ENCODE assay signal across 9 mouse cellular contexts in the genomic region with DNA sequence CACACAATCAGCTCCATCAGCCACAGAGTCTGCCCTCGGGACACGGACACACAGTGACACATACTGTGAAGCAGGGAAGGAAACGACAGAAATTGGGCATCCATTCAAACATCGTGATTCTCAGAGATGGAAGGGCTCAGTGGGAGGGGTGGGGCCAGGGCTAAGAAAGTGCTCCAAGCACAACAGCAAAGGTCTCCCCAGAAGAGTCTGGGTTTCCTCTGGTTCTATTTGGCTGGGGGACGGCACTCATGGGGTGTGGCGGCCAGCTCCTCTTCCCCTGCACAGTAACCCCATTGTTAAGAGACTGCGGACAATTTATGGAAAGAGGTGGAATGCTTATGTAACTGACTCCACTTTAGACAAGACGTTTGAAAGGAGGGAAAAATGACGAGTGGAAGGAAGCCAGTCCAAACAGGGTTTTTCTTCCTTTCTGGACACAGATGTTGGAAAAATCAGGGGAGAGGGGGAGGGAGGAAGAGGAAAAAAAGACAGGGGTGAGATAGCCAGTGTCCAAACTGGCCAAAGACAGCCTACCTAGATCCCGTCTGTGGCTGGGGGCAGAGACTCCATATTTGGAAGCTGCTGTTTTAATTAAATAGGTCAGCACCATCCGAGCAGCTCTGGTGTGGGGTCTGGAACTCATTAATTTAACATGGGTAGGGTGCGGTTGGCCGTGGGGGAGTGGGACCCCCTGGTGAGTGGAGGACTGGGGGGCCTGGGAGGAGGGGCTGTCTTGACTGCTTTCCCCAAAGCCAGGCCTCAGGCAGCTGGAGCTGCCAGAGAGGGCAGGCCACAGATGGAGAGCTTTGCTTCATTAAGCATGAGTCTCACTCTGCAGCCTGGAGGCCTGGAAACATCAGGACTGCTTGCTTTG. TPM values are rescaled to one million over a fixed set of nuclear protein-coding genes. Genes with fewer than 3 reads are reported as not detected.
DNase-seq lines count a peak whose midpoint lies in the region; ATAC-seq and TF ChIP-seq lines count a peak whose summit lies in the region.
"Had no signal": no experiment of that assay in that cellular context is flagged by ENCODE, and none has a peak within 500 bp of the region (broad histone marks: within the 10 kb centered on the region; RNA-seq: fewer than 3 reads in every experiment).

No protein-coding gene starts in this region.

- H3K27ac ChIP-seq in liver, postnatal 0 days (ENCODE audit: low read depth): no peak overlapping the region
- H3K27ac ChIP-seq in forebrain, embryonic 12.5 days: peak overlapping the region; percentile 79
- H3K27ac ChIP-seq in limb, embryonic 11.5 days (replicated peaks; ENCODE audit: low read depth, low read length): peak overlapping the region; percentile 94
- peak overlapping the region; percentile 41 for H3K27ac ChIP-seq in neural tube, embryonic 14.5 days (ENCODE audit: low read depth, low read length)

- H3K4me2 ChIP-seq in liver, postnatal 0 days (ENCODE audit: low read depth, low read length): no peak overlapping the region
- 0 out of 2 replicates have a peak overlapping the region, but pooled peaks have one; percentile 10 for H3K4me2 ChIP-seq in forebrain, embryonic 12.5 days
- peak overlapping the region; percentile 12; the same call in 1 of the 2 replicates for H3K4me2 ChIP-seq in limb, embryonic 11.5 days (ENCODE audit: low read depth, severe bottlenecking)
- no peak overlapping the region for H3K4me2 ChIP-seq in neural tube, embryonic 14.5 days (ENCODE audit: low read depth, low read length)

- H3K9me3 ChIP-seq in liver, postnatal 0 days (ENCODE audit: low read length): 0 out of 2 replicates have a peak, but pooled peaks cover 3% of the 10 kb centered on the region
- H3K9me3 ChIP-seq in forebrain, embryonic 12.5 days: no peaks in the 10 kb centered on the region
- no peaks in the 10 kb centered on the region for H3K9me3 ChIP-seq in limb, embryonic 11.5 days (ENCODE audit: control insufficient read depth, low read length)
- H3K9me3 ChIP-seq in neural tube, embryonic 14.5 days (ENCODE audit: control insufficient read depth, low read length): no peaks in the 10 kb centered on the region

- no peaks in the 10 kb centered on the region for H3K4me1 ChIP-seq in liver, postnatal 0 days (ENCODE audit: insufficient read depth)
- peaks cover 24% of the 10 kb centered on the region for H3K4me1 ChIP-seq in forebrain, embryonic 12.5 days
- peaks cover 15% of the 10 kb centered on the region for H3K4me1 ChIP-seq in limb, embryonic 11.5 days (ENCODE audit: control insufficient read depth, insufficient read depth, low read length)
- H3K4me1 ChIP-seq in neural tube, embryonic 14.5 days (ENCODE audit: control insufficient read depth, insufficient read depth, low read length): peaks cover 3% of the 10 kb centered on the region

- no peak overlapping the region for H3K9ac ChIP-seq in liver, postnatal 0 days (replicated peaks)
- no peak overlapping the region for H3K9ac ChIP-seq in forebrain, embryonic 12.5 days
- H3K9ac ChIP-seq in limb, embryonic 11.5 days (ENCODE audit: low read length): peak overlapping the region; percentile 34; the same call in 1 of the 2 replicates
- H3K9ac ChIP-seq in neural tube, embryonic 14.5 days (replicated peaks; ENCODE audit: low read depth, low read length): no peak overlapping the region

- H3K4me3 ChIP-seq in liver, postnatal 0 days (ENCODE audit: low read depth, low read length): no peak overlapping the region
- no peak overlapping the region for H3K4me3 ChIP-seq in forebrain, embryonic 12.5 days (replicated peaks)
- no peak overlapping the region for H3K4me3 ChIP-seq in limb, embryonic 11.5 days (ENCODE audit: low read depth, low read length)
- H3K4me3 ChIP-seq in neural tube, embryonic 14.5 days (ENCODE audit: low read depth, low read length): no peak overlapping the region

- intact Hi-C loops in heart, postnatal 10 days (cut with DNase I): loop anchor here (2.0 kb wide), 1 partner anchor 32 kb away; a partner anchor contains a TSS

- H3K27me3 ChIP-seq in liver, postnatal 0 days (ENCODE audit: insufficient read depth, low read length): no peaks in the 10 kb centered on the region
- H3K27me3 ChIP-seq in forebrain, embryonic 12.5 days: peaks cover 7% of the 10 kb centered on the region; the same call in 1 of the 2 replicates
- H3K27me3 ChIP-seq in limb, embryonic 11.5 days (ENCODE audit: control insufficient read depth, insufficient read depth, low read length): no peaks in the 10 kb centered on the region
- no peaks in the 10 kb centered on the region for H3K27me3 ChIP-seq in neural tube, embryonic 14.5 days (ENCODE audit: control insufficient read depth, insufficient read depth, low read length)

- WGBS in liver, postnatal 0 days (ENCODE audit: insufficient replicate concordance): 57% methylated on average over 13 of the region's 13 CpGs
- WGBS in forebrain, embryonic 12.5 days: 22% methylated on average over 13 of the region's 13 CpGs
- 15% methylated on average over 13 of the region's 13 CpGs for whole genome bisulfite sequencing in limb, embryonic 11.5 days
- WGBS in neural tube, embryonic 14.5 days: 25% methylated on average over 13 of the region's 13 CpGs

- no peak for TF ChIP-seq EP300 in liver, postnatal 0 days (IDR thresholded peaks at IDR 0.05; ENCODE audit: low read depth)

- no peak for ATAC-seq in liver, postnatal 0 days
- peak; percentile 83 for ATAC-seq in forebrain, embryonic 12.5 days (ENCODE audit: low FRiP score)
- peak; percentile 78 for ATAC-seq in limb, embryonic 11.5 days (ENCODE audit: insufficient number of reproducible peaks, low FRiP score, low TSS enrichment, low read depth)
- peak; percentile 83 for ATAC-seq in neural tube, embryonic 14.5 days (ENCODE audit: low read depth)

- H3K36me3 ChIP-seq in liver, postnatal 0 days (replicated peaks; ENCODE audit: insufficient read depth, low read length): no peaks in the 10 kb centered on the region
- H3K36me3 ChIP-seq in forebrain, embryonic 12.5 days (replicated peaks): no peaks in the 10 kb centered on the region
- H3K36me3 ChIP-seq in limb, embryonic 11.5 days (ENCODE audit: control insufficient read depth, insufficient read depth, low read length): no peaks in the 10 kb centered on the region
- no peaks in the 10 kb centered on the region for H3K36me3 ChIP-seq in neural tube, embryonic 14.5 days (ENCODE audit: control insufficient read depth, insufficient read depth, low read length)
- H3K36me3 ChIP-seq: G1E had no signal

- DNase-seq in liver: peak; percentile 27
- no peak for DNase-seq in liver, postnatal 0 days
- peak; percentile 83 to 86 for DNase-seq in heart, postnatal 10 days
- DNase-seq in limb, embryonic 11.5 days (ENCODE audit: low spot score): peak; percentile 80
- DNase-seq in spleen, postnatal 10 days (ENCODE audit: low spot score in 2 of 2): no peak
- no peak for DNase-seq in frontal cortex, postnatal 25 days (ENCODE audit: low spot score in 2 of 2)

- TF ChIP-seq CTCF in liver, postnatal 0 days (IDR thresholded peaks at IDR 0.05; ENCODE audit: low read depth): no peak

RNA-seq across cellular contexts. Expression of a gene that starts 32.7 kb away (rescaled TPM):
- 0.28 and 0.37 TPM in 2 replicates for polyA plus RNA-seq in liver, postnatal 0 days (2015; fragmentation: Nextera tagmentation; extraction: Ambion mirVana)
- polyA plus RNA-seq in forebrain, embryonic 12.5 days (2016; fragmentation: Nextera tagmentation; extraction: Ambion mirVana): 24.5 and 25.8 TPM in 2 replicates
- 10 to 100 TPM; 11.5 to 13.2 TPM for total RNA-seq in heart, postnatal 10 days (2021)
- 71.9 and 73.6 TPM in 2 replicates for polyA plus RNA-seq in limb, embryonic 11.5 days (2014; fragmentation: Nextera tagmentation; extraction: Ambion mirVana)
- 24.5 and 29.2 TPM in 2 replicates for polyA plus RNA-seq in neural tube, embryonic 14.5 days (2014; fragmentation: Nextera tagmentation; extraction: Ambion mirVana)
- polyA plus RNA-seq: G1E had no signal

RNA-seq across cellular contexts. Expression of a gene that starts 51.9 kb away (rescaled TPM):
- 0.76 and 1.1 TPM in 2 replicates for polyA plus RNA-seq in liver, postnatal 0 days (2015; fragmentation: Nextera tagmentation; extraction: Ambion mirVana)
- 4.4 and 7.6 TPM in 2 replicates for polyA plus RNA-seq in forebrain, embryonic 12.5 days (2016; fragmentation: Nextera tagmentation; extraction: Ambion mirVana)
- 1 to 10 TPM; 3.6 to 4.0 TPM for total RNA-seq in heart, postnatal 10 days (2021)
- 12.3 and 16.6 TPM in 2 replicates for polyA plus RNA-seq in limb, embryonic 11.5 days (2014; fragmentation: Nextera tagmentation; extraction: Ambion mirVana)
- 3.1 and 3.5 TPM in 2 replicates for polyA plus RNA-seq in neural tube, embryonic 14.5 days (2014; fragmentation: Nextera tagmentation; extraction: Ambion mirVana)
- polyA plus RNA-seq: G1E had no signal

Comparison
In these comparisons a context has a peak if more than half of its experiments do, and no peak if none do; other contexts are left out.
1. DNase-seq: peak in liver (single experiment), heart, postnatal 10 days (2 of 2) and limb, embryonic 11.5 days (single experiment); none in liver, postnatal 0 days (single experiment), spleen, postnatal 10 days (0 of 2) and frontal cortex, postnatal 25 days (0 of 2).
2. H3K4me2 ChIP-seq: peak in forebrain, embryonic 12.5 days (single experiment) and limb, embryonic 11.5 days (single experiment); none in liver, postnatal 0 days (single experiment) and neural tube, embryonic 14.5 days (single experiment).
3. RNA of a gene that starts 32.7 kb away (polyA plus RNA-seq): 71.9 to 73.6 TPM in limb, embryonic 11.5 days, 24.5 to 25.8 TPM in forebrain, embryonic 12.5 days and 24.5 to 29.2 TPM in neural tube, embryonic 14.5 days; 0.28 to 0.37 TPM in liver, postnatal 0 days; every median in the first group is over 10 times any median in the second.